Mouse (Mus musculus) cerebellum, postnatal 14 days (tissue): ENCODE data around the gene Cxcl9.

ENCODE experiments used
- DNase-seq, 2 experiments: peaks; one replicate each; pipeline ENCODE4 v3.0.0; 2021; ENCODE audit warnings: mixed read lengths in 2 of 2

Cxcl9 gene

DNA sequence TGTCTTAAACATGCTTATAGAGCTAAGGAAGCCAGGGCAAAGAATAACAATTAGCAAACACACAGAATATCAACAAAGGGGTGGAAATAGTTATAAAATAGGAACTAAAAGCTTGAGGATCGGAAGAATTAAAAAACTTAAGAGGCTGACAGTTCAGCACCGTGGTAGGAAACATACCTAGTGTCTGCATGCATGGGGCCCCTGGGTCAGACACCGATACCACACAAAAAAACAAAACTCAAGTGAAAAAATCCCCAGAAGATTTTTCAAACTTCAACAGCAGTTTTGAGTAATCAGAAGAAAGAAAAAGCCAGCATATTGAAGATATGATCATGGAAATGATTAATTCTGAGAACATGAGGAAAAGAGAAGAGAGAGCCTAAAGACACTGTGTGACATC lies 8.9 kb upstream of the Cxcl9 start:
- DNase-seq = no peak

DNA sequence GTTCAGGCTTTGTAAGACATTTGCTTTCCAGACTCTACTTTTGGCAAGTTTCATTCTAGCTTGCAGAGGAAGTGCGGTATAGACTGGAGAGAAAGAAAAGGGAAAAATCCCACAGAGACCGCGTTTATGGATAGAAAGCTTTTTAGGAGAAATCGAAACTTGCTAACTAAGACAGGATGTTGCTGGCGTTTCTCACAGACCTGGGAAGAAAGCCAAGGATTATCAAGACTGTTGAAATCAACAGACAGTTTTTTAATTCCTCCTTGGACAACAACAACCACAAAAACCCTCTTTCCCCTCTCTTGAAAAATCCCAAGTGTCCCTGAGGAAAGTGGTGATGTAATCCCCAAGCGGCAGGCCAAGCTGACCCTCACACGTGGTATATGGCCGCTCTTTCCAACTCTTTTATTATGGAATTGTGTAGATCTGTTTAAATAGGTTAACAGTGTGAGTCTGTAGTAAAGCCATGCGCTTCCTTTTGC lies 4.5 kb upstream of the Cxcl9 start:
- DNase-seq = no peak

DNA sequence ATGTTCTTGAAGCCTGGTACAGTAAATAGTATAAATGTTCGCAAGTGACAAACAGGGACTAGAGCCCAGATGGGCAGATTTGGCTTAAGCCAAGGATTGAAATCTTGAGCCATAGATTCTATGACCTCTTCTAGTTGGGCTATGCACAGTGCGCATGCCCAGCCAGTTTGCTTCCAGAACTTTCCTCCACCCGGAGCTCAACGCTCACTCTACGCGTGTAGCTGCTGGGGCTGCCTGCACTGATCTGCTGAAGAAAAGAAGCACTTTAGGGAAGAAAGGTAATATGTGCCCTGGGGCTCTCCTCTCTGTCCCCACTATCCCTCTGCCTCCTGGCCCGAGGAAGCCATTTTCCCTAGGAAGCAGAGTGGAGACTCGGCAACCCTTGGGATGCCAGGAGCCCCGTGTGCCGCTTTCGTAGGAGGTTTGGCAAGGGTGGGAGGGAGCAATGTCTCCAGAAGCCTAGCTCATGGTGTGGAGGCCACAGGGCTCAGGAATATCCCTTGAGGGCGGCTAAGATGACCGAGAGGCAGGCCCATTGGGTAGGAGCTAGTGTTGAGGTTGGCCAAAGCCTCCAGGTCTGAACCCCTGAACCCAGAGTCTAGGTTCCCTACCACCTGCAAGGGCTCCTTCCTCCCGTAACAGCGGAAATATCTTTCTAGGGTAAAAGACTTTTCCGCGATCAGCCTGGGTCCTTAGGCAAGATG lies 3.9 kb upstream of the Cxcl9 start, which contains the start of gene Art3:
Gene Art3 (plus strand): TSS at position 193 of the 704 bp plus-strand sequence.
- no peak for DNase-seq

DNA sequence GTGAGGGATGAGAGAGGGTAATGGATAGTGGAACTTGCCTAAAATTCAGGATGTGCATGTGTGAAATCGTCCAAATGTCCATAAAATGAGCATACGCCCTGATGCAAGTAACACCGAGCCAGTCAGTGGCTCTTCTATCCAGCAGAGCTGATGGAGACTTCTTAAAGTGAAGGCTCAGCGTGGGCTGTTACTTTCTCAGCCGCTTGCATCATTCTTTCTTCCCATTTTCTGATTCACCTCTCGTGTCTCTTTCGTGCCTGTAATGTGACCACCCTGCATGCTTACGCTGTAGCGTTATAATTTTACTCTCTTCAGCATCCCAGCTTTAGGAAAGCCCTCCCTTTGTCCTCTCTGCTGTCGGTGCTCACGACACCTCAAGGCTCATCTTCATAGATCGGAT lies 3.2 kb upstream of the Cxcl9 start:
- no peak for DNase-seq

DNA sequence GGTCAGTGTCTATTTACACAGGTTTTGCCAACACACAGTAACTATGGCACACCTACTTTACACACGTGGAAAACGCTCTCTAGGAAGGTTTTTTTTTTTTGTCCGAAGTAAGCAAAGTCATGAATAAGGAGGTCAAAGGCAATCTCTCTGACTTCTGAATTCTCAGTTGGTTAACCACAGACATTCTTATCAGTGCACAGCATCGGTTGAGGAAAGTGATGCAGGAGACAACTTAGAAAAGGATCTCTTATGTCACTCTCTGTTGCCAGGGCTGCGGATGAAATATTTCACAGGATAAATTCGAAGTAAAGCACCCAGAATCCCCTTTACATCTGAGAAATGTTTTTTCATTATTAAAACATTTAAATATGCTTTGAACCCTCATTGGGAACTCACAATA lies 512 bp downstream of the Cxcl9 start:
- DNase-seq = no peak

DNA sequence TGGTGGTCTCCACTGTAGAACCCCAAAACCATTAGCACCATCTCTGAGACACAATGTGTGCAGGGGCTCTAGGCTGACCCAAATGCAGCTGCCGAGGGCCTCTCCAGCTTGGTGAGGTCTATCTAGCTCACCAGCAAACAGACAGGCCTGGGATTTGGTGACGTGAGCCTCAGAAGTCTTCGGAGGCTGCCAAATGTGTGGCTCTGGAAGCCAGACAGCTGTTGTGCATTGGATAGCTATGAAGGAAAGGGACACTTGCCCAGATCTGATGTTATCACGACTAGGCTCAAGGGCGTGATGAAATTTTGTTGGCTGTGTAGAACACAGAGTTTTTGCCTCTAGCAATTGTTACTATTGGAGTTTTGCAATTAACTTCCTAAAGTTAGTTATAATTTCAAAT lies 4.6 kb downstream of the Cxcl9 start:
- DNase-seq = no peak

DNA sequence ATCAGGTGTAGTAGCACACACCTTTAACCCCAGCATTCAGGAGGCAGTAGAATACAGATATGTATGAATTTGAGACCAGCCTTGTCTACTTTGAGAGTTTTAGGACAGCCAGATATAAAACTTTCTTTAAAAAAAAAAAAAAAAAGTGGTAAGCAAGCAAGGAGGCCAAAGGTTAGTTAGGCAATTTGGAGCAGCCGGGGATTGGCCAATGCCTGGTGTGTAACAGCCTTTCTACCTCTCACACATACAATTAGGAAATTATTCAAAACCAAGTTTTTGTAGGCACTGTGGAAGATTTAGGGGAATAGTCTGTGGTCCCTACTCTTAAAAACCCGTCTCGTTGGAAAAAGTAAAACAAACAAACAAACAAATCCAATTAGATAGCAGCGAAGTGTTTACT lies 5.3 kb downstream of the Cxcl9 start:
- DNase-seq = no peak

DNA sequence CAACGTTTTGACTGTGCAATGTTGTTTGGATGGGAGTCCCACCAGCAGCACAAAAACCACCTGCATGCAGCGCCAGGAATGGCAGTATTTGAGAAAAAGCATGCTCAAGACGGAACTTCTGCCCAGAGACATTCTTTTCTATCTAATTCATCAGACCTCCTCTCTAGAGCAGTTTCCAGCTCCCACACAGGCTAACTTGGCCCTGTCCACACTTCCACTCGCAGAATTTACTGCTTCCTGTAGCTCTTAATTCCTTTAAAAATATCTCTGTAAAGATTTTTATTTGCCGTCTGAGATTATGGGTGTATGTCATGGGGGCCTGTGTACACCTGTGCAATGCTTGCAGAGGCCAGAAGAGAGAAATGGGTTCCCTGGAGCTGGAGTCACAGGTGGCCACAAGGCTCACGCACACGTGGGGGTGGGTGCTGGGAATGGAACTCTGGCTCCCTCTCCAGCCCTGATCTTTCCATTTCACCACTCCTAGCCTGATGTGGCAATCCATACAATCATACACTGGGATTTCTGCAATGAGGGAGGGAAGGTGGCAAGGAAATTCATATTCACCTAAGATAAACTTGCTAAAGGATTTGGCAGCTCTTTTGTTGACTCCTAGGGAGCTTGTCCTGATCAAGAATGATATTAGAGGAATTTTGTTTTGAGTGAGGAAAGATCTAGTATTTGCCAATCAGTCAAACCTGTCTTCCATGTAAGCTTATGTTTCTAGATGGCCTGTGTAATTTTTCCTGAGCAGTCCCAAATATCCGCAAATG lies 6.1 kb downstream of the Cxcl9 start:
- no peak for DNase-seq

DNA sequence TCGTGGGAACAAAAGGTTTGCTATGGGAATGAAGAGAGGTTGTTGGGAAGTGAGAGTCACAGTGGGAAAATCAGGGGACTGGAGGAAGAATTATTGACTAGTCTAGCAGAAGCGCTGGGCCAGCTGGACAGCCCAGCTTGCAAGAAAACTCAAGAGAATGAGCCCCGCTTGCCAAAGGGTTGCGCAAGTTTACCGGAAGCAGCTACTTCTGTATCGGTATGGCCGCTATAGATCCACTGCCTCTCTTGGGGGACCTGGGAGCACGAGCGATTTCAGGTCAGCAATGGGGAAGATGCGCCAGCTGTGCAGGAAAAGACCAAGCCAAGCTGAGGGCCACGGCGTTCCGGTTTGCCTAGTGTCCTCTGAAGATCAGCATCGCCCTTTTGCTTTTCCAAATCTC lies 9.3 kb downstream of the Cxcl9 start:
- no peak for DNase-seq

DNA sequence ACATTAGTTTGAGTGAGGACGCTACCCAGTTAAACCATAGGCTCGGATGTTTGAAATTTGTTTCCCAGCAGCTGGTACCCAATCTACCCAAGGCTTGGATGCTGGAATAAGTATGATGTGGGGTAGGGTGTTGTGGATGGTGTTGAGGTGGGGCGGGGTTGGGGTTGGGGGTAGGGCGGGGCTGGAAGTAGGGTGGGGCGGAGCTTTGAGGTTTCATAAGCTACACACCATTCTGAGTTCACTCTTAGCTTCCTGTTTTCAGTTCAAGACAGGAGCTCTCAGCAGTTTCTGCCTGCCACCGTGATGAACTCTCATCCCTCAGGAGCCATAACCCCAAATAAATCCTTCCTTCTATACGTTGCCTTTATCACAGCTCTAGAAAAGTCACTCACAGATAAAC lies 9.8 kb downstream of the Cxcl9 start:
- no peak for DNase-seq

DNA sequence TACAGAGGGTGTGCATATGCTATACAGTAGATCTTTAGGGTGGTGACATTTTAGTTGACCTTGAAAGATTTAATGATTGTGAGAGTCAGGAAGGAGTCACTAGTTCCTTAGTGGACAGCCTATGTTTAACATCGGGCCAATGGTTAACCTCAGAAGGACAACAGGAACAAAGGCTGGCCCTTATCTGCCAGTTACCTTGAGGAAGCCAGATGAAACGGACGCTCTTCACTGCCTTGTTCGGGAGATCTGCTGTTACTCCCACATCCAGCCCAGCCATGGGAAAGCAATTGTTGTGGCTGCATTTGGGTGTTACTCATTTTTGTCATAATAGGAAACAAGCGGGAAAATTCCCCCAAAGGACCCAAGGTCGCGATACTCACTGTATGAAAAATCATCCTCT lies 14.1 kb downstream of the Cxcl9 start:
- no peak for DNase-seq

DNA sequence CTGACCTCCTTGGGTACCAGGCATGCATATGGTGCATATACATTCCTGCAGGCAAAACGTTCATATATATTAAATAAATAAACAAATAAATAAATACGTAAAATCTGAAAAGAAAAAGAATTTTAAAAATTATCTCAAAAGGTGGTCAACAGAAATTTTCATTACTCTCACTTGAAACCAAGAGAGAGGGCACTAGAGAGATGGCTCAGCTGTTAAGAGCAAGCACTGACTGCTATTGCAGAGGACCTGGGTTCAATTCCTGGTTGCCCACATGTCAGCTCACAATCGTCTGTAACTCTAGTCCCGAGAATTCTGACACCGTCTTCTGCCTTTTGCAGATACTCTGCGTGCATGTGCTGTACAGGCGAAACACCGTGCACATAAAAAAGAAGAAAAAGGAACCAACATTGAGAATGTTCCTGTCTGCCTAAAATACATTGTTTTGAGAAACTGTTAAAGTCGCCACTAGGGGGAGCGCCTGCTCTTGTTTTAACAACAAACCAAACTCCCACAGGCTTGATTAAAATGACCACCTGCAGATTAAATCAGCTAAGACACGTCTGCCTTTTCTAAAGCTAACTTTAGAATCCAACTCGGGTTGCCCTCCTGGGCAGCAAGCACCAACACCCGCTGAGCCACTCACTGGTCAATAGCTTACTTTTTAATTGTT lies 15.7 kb downstream of the Cxcl9 start:
- DNase-seq = peak; percentile 92 to 97

DNA sequence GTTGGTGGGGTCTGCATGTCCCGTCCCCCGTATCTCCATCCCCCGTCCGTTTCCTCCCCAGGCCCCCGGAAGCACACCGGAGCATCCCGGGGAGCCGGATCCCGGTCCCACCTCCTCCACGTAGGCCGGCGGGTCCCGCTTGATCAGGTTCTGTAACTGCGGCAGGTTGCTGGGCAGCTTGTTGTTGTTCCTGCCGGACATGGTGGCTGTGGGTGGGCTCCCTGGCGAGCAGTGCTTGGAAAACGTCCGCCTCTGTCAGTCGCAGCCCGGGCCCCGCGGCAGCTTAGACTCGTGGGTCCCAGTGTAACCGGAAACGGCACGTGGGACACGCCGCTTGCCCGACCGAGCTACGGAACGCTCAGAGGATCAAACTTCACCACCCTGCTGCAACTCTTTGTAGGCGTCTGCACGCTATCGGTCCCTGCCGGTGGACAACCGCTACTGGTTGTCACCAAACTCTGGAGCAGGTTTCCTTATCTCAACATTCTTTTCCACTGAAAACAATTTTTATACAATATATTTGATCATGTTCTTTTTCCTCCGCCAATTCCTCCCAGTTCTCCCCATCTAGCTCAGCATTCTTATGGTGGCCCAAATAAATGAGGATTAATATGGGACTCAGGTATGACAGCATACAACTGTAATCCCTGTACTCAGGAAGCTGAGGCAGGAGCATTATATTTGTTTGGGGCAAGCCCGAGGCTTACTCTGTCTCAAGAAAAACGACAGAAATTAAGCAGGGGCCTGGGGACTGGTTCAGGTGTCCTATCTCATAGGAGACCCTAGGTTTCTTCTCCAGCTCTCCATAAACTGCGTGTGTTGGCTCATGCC lies 18.0 kb downstream of the Cxcl9 start, which contains the start of gene Sdad1:
Gene Sdad1 (minus strand): TSS at position 799 of the 831 bp plus-strand sequence.
- DNase-seq = peak; percentile 93 to 94

DNA sequence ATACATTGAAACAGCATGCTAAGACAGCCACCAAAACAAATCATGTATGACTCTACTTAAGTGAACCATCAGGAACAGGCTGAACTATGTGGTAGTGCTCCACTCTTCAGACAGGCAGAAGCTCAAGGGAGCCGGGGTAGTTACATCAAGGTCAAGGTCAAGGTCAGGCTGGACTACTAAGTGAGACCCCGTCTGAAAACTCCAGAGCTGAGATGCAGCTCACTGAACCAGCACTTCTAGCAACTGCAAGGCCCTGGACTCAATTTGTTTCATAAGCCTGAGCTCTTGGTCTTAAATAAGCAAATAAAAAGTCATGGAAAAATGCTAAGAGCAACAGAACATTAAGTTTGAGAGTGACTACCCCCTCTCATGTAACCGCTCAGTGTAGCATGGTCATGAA lies 23.6 kb downstream of the Cxcl9 start:
- no peak for DNase-seq

DNA sequence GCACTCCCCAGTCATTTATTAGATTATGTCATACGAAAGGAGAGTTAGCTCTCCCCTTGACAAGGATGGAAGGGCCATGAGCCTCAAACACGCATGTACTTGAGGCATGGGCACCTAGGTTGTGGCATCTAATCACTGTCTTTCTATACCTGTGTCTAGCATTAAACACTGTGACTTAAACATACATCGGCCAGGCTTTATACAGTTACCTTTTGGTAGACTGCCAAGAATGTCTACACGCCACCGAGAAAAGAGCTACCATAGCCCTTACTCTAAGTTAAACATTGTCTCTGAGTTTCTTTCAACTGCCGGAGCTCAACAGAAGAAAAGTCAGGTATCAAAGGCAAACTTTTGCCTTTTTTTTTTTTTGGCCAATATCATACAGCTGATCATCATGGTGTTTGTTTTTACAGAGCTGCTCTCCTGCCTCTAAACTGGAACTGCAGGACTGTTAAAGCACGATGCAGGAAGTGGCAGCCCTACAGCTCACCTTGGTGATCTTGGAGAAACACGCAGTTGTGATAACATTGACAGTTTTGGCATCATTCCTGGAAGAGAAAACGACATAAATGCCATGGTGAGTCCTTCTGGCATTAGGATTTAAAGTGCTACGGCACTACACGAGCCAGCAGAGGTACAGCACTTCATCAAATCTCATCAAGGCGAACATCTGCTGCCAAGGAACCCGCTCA lies 25.6 kb downstream of the Cxcl9 start:
- DNase-seq = no peak

DNA sequence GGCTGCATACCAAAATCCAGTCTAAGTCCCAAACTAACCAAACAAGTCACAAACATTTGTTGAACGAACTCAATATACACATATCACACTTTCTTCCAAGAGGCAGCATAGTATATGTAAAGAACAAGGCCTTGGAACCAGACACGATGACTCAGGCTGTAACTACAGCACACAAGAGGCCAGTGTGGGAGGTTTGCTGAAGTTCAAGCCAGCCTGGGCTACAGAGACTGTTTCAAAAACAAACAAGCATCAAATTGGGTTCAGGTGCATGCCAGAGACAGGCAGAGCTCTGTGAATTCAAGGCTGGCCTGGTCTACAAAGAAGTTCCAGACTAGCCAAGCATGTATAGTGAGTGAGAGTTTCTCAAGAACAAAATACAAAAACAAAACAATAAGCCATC lies 33.4 kb downstream of the Cxcl9 start:
- DNase-seq = no peak

DNA sequence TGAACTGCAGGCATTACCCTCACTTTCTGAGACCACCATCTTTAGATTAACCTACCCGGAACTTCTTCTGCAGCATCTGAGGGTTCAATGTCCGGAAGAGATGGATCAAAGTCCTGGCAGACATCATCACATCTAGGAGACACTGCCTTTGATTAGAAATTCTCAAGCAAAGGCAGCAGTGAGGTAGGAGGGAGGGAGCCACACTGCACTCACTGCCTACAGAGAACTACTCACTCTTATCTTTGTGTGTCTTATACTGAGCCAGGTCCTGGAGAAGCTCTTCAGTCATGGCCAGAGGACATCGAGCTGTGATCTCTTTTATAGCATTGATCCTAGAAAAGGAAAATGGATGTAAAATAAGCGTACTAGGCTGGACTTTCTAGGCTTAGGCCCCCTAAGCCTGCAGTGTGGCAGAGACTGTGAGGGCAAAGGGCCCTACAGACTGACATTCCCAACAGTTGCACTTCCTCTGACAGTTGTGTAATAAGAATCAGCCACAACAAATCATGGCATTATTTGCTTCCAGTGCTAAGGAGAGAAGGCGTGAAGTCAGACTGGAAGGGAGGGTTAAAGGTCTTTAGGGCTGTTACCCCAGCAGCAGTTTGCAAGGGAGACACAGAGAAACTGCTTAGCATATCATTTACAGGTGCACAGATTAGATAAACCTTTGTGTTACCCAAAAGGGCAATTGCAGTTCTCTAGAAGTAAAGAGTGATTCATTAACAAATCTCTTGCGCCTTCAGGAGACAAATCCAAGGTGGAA lies 36.0 kb downstream of the Cxcl9 start:
- no peak for DNase-seq

DNA sequence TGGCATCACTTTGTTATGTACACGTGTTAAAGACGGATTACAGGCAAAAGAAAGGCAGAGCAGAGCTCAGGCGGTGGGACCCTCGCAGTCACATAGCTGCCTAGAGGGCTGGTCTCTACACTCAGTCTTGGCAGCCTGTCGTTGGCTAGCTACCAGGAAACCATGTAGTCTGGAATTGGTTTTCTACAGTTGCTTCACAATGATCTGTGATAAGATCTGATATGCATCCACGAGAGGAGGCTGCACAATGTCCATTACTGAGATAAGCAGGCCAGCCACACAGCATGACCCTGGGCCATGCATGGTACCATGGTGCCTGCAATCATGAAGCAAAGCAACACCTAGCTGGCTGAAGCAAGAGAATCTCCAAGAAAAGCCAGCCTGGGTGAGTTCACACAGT lies 40.0 kb downstream of the Cxcl9 start:
- DNase-seq = no peak

DNA sequence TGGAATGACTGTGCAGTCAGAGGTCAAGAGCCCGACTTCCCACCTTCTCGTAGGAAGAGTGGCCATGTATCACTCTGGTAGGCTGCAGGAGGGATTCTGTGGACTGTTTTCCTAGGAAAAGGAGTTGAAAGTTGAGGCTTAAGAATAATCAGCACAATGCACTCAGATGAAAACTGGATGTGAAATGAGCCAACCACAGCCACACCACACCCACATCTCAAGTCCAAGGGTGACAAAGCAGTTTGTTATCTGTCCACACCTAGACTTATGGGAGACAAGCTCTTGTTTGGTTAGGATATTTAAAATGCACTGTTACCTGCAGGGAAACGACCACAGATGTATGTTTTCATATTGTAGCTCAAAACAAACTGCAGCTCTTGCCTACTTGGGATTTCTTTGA lies 44.8 kb downstream of the Cxcl9 start:
- no peak for DNase-seq

DNA sequence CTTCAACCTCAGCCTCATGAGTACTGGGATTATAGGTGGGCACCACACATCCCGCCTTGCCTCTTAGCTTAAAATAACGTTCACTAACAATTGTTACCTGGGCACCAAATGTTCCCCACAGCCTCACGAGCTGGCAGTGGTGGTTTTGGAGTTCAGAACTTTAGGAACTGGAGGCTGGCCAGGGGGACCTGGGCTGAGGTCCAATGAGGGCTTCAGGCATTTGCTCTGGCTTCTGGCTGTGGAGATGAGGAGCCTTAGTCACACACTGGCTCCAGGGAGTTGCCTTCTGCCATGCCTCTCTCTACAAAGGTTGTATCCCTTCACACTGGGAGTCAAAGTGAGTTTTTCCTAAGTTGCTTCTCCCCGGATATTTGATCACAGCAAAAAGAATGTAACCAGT lies 45.3 kb downstream of the Cxcl9 start:
- DNase-seq = peak; percentile 16 to 26

DNA sequence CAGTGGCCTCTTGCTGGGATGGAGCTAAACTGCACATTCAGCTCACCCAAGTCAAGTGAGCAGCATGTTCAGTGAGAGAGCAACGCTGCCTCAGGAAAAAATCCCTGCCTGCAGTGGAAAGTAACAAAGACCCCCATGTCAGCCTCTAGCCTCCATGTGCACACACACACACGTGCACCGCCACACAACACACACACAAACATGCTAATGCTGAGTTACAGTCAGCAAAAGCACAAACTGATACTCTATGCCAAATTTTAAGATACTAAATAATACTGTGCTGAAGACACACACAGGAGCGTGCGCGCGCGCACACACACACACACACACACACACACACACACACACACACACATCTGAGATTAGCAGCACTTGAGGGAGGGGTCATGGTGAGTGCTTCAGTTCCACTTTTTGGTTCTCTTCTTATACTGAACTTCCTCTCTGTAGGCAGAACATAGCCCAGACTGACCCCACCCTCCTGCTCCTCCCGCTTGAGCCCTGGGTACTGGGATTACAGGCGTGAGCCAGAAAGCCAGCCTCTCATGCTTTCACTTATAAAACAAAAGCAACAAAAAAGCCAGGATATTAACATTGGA lies 48.8 kb downstream of the Cxcl9 start:
- no peak for DNase-seq
